12 mouse cellular contexts compared by ENCODE assay signal in genomic region chr9:91351961-91352411, GRCm38 (mm10). TPM values are rescaled to one million over a fixed set of nuclear protein-coding genes. Genes with fewer than 3 reads are reported as not detected.
DNase-seq lines count a peak whose midpoint lies in the region; ATAC-seq lines count a peak whose summit lies in the region.
"Had no signal": no experiment of that assay in that cellular context is flagged by ENCODE, and none has a peak within 500 bp of the region (broad histone marks: within the 10 kb centered on the region; RNA-seq: fewer than 3 reads in every experiment).

No protein-coding gene starts in this region.

- no peaks in the 10 kb centered on the region for H3K36me3 ChIP-seq in forebrain, embryonic 15.5 days
- H3K36me3 ChIP-seq in midbrain, embryonic 13.5 days, result no peaks in the 10 kb centered on the region
- H3K36me3 ChIP-seq in liver, embryonic 12.5 days, result no peaks in the 10 kb centered on the region
- H3K36me3 ChIP-seq: heart, embryonic 15.5 days; liver, embryonic 15.5 days had no signal

- DNase-seq in brain, adult 2 months (ENCODE audit: low read depth, low spot score), result peak; percentile 63
- DNase-seq in cerebellum, postnatal 14 days, result peak; percentile 60 to 74
- no peak for DNase-seq in gastrocnemius, postnatal 14 days
- DNase-seq in adrenal gland, adult 8-10 months, result no peak
- no peak for DNase-seq in adrenal gland, adult (ENCODE audit: inconsistent age in 2 of 2, low spot score in 1 of 2)

- intact Hi-C loops in gastrocnemius, postnatal 14 days (cut with DNase I; ENCODE audit: low total_unique reads), result no loop called here

- H3K9me3 ChIP-seq in forebrain, embryonic 15.5 days, result no peaks in the 10 kb centered on the region
- H3K9me3 ChIP-seq in midbrain, embryonic 13.5 days, result no peaks in the 10 kb centered on the region
- no peaks in the 10 kb centered on the region for H3K9me3 ChIP-seq in liver, embryonic 12.5 days (replicated peaks)
- H3K9me3 ChIP-seq: heart, embryonic 15.5 days; liver, embryonic 15.5 days had no signal

- H3K27me3 ChIP-seq in forebrain, embryonic 15.5 days, result peaks cover 61% of the 10 kb centered on the region
- H3K27me3 ChIP-seq in midbrain, embryonic 13.5 days, result peaks cover 75% of the 10 kb centered on the region
- H3K27me3 ChIP-seq in liver, embryonic 12.5 days (replicated peaks), result peaks cover 79% of the 10 kb centered on the region

- 8% methylated on average over 13 of the region's 13 CpGs for WGBS in forebrain, embryonic 15.5 days
- 5% methylated on average over 13 of the region's 13 CpGs for WGBS in midbrain, embryonic 13.5 days
- WGBS in liver, embryonic 12.5 days (ENCODE audit: insufficient replicate concordance), result 4% methylated on average over 13 of the region's 13 CpGs

- peak overlapping the region; percentile 74 for H3K27ac ChIP-seq in forebrain, embryonic 15.5 days (replicated peaks)
- peak overlapping the region; percentile 75 for H3K27ac ChIP-seq in midbrain, embryonic 13.5 days
- no peak overlapping the region for H3K27ac ChIP-seq in liver, embryonic 12.5 days
- H3K27ac ChIP-seq: heart, embryonic 15.5 days; liver, embryonic 15.5 days had no signal

- peaks cover 16% of the 10 kb centered on the region for H3K4me1 ChIP-seq in forebrain, embryonic 15.5 days
- H3K4me1 ChIP-seq in midbrain, embryonic 13.5 days (replicated peaks), result peaks cover 34% of the 10 kb centered on the region
- no peaks in the 10 kb centered on the region for H3K4me1 ChIP-seq in liver, embryonic 12.5 days
- H3K4me1 ChIP-seq: liver, embryonic 15.5 days had no signal

- H3K4me3 ChIP-seq in forebrain, embryonic 15.5 days, result peak overlapping the region; percentile 17
- peak overlapping the region; percentile 31 for H3K4me3 ChIP-seq in midbrain, embryonic 13.5 days (replicated peaks)
- H3K4me3 ChIP-seq in liver, embryonic 12.5 days, result no peak overlapping the region
- H3K4me3 ChIP-seq: heart, embryonic 15.5 days; liver, embryonic 15.5 days had no signal

- H3K9ac ChIP-seq in forebrain, embryonic 15.5 days (replicated peaks), result 0 out of 2 replicates have a peak overlapping the region, but pooled peaks have one; percentile 14
- H3K9ac ChIP-seq in midbrain, embryonic 13.5 days (replicated peaks), result peak overlapping the region; percentile 65
- no peak overlapping the region for H3K9ac ChIP-seq in liver, embryonic 12.5 days
- H3K9ac ChIP-seq: heart, embryonic 15.5 days; liver, embryonic 15.5 days had no signal

- H3K4me2 ChIP-seq in forebrain, embryonic 15.5 days (replicated peaks), result peak overlapping the region; percentile 24
- H3K4me2 ChIP-seq in midbrain, embryonic 13.5 days (replicated peaks), result peak overlapping the region; percentile 54
- H3K4me2 ChIP-seq in liver, embryonic 12.5 days, result no peak overlapping the region
- H3K4me2 ChIP-seq: heart, embryonic 15.5 days; liver, embryonic 15.5 days had no signal

- ATAC-seq in forebrain, embryonic 15.5 days (replicated peaks), result no peak
- no peak for ATAC-seq in midbrain, embryonic 13.5 days
- ATAC-seq in liver, embryonic 12.5 days, result no peak
- ATAC-seq: CD4-positive, CD25-positive, alpha-beta regulatory T cell, adult 4 months had no signal

RNA-seq across cellular contexts. Expression of gene Zic4, which starts 10.2 kb away (rescaled TPM):
- polyA plus RNA-seq in forebrain, embryonic 15.5 days (2015; fragmentation: Nextera tagmentation; extraction: Ambion mirVana), result 46.2 and 55.0 TPM in 2 replicates
- polyA plus RNA-seq in midbrain, embryonic 13.5 days (2015; fragmentation: Nextera tagmentation; extraction: Ambion mirVana), result 53.2 and 56.6 TPM in 2 replicates
- polyA plus RNA-seq in liver, embryonic 12.5 days (2016; fragmentation: Nextera tagmentation; extraction: Ambion mirVana), result not detected in 2 replicates
- under 1 TPM in 1 of 2 experiments, not detected in 1; 0.66 TPM for total RNA-seq in gastrocnemius, postnatal 14 days (2021)
- total RNA-seq in adrenal gland, adult 8-10 months (2022), result not detected
- total RNA-seq: common myeloid progenitor, adult 5-6 weeks had no signal
- polyA plus RNA-seq: heart, embryonic 15.5 days; liver, embryonic 15.5 days had no signal

RNA-seq across cellular contexts. Expression of gene Zic1, which starts 13.6 kb away (rescaled TPM):
- 9.6 and 9.8 TPM in 2 replicates for polyA plus RNA-seq in forebrain, embryonic 15.5 days (2015; fragmentation: Nextera tagmentation; extraction: Ambion mirVana)
- polyA plus RNA-seq in midbrain, embryonic 13.5 days (2015; fragmentation: Nextera tagmentation; extraction: Ambion mirVana), result 14.8 and 16.4 TPM in 2 replicates
- polyA plus RNA-seq in liver, embryonic 12.5 days (2016; fragmentation: Nextera tagmentation; extraction: Ambion mirVana), result not detected in 2 replicates
- 1 to 10 TPM in 1 of 2 experiments, under 1 TPM in 1; 0.47 to 3.9 TPM for total RNA-seq in gastrocnemius, postnatal 14 days (2021)
- total RNA-seq in adrenal gland, adult 8-10 months (2022), result under 1 TPM in 1 of 4 experiments, not detected in 3; 0.28 TPM
- total RNA-seq: common myeloid progenitor, adult 5-6 weeks had no signal
- polyA plus RNA-seq: CD4-positive, CD25-positive, alpha-beta regulatory T cell, adult 4 months had no signal

Comparison
In these comparisons a context has a peak if more than half of its experiments do, and no peak if none do; other contexts are left out.
1. DNase-seq: peak in brain, adult 2 months (single experiment) and cerebellum, postnatal 14 days (2 of 2); none in gastrocnemius, postnatal 14 days (single experiment), adrenal gland, adult 8-10 months (single experiment) and adrenal gland, adult (0 of 2).
2. RNA of gene Zic4, which starts 10.2 kb away (polyA plus RNA-seq): 46.2 to 55.0 TPM in forebrain, embryonic 15.5 days and 53.2 to 56.6 TPM in midbrain, embryonic 13.5 days; not detected in liver, embryonic 12.5 days; every median in the first group is over 10 times any median in the second.
3. RNA of gene Zic1, which starts 13.6 kb away (polyA plus RNA-seq): 14.8 to 16.4 TPM in midbrain, embryonic 13.5 days and 9.6 to 9.8 TPM in forebrain, embryonic 15.5 days; not detected in liver, embryonic 12.5 days; every median in the first group is over 10 times any median in the second.